Mouse (Mus musculus): ENCODE results near the gene Snhg11. TPM values are rescaled to one million over a fixed set of nuclear protein-coding genes. Genes with fewer than 3 reads are reported as not detected.
A peak's percentile ranks its signal among the peaks of the same experiment; 100 is the strongest.

The Snhg11 gene
- polyA plus RNA-seq (2016; fragmentation: Nextera tagmentation; extraction: Ambion mirVana) = 74.5 and 80.3 TPM in 2 replicates

DNA sequence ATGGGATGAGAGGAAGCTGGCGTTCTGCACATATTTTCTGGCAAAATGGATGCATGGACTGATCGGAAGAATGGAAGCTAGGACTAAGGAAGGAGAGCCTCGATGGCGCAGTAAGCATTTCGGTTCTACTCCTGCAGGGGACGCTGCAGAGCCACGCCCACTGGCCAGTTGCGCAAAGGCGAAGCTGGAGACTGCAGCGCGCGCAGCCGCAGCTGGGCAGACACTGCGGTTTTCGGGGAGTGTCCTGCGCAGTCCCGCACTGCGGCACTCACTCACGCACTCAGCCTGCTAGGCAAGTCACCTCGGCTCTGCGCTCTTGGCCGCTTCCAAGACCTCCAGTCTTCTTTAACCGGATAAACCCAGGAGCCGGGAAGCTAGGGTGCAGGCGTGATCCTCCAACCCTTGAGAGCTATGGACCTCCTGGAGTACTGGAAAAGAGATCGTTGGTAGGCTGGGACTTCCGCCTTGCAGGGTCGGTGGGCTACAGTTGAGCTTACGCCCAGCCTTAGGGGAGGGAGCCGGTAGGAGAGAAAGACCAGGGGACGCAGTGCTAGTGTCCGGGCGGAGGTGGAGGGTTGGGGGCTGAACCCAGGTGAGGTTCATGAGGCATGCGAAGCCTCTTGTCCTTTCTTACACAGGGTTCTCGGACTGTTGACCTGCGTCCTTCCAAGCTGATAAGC lies at the start of gene Snhg11:
Gene Snhg11, plus strand, starts transcription at position 196 of the 680 bp plus-strand sequence.
- peak; percentile 70; the same call in 1 of the 2 replicates for ATAC-seq (ENCODE audit: low FRiP score, low read depth)
- Histone ChIP-seq H3K4me2 (replicated peaks) (peak within 1 kb of the TSS; percentile 56), H3K36me3 (no peaks in the 10 kb centered on the region), H3K9me3 (no peaks in the 10 kb centered on the region), H3K9ac (replicated peaks) (peak within 1 kb of the TSS; percentile 41), H3K27me3 (peaks cover 30% of the 10 kb centered on the region), H3K4me1 (peaks cover 8% of the 10 kb centered on the region; the same call in 1 of the 2 replicates), H3K27ac (replicated peaks) (peak within 1 kb of the TSS; percentile 54; the same call in 1 of the 2 replicates), H3K4me3 (peak within 1 kb of the TSS; percentile 42)
- 2% methylated on average over 36 of the region's 36 CpGs for WGBS

DNA sequence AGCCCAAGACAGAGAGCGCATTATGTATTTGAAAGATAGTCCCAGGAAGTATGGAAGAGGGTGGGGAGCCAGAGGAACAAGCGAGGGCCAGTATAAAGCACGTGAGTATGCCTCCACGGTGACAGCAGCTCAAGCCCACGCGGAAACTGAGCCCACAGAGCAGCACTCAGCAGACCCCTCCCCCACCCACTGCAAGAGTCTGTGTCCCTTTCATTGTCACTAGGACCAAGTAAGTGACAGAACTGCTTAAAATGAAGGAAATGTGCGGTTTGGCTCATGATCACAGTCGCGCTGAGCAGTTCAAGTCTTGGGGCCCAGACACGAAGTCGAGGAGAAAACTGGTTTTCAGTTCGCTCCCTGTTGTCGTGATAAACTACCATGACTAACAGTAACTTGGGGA lies 41.1 kb upstream of the Snhg11 start:
- Histone ChIP-seq H3K9me3 (no peaks in the 10 kb centered on the region), H3K4me3 (no peak overlapping the region), H3K4me1 (no peaks in the 10 kb centered on the region), H3K9ac (replicated peaks) (no peak overlapping the region), H3K27ac (replicated peaks) (no peak overlapping the region), H3K4me2 (replicated peaks) (no peak overlapping the region), H3K27me3 (no peaks in the 10 kb centered on the region), H3K36me3 (no peaks in the 10 kb centered on the region)
- 88% methylated on average over 13 of the region's 13 CpGs for WGBS
- no peak for ATAC-seq (ENCODE audit: low FRiP score, low read depth)

DNA sequence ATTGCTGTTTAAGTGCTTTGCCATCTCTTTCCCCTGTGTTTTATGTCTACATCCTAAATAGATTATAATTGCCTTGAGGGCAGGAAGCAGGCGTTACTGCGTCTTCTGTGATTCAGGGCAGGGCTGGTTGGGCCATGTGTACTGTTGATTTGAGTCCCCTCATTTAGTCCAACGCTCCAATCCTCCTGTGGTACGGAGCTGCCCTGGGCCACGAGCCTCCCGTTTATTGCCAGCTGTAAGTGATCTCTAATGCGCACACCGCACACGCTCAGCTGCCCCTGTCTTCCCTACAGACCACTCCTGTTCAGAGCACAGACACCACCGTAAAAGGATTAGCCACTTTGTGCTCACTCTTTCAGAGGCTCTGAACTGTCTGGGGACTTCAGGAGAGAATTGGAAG lies 37.7 kb upstream of the Snhg11 start:
- H3K9ac ChIP-seq (replicated peaks) = no peak overlapping the region
- H3K27ac ChIP-seq (replicated peaks) = no peak overlapping the region
- no peak overlapping the region for H3K4me3 ChIP-seq
- no peaks in the 10 kb centered on the region for H3K27me3 ChIP-seq
- no peak for ATAC-seq (ENCODE audit: low FRiP score, low read depth)
- 60% methylated on average over 10 of the region's 10 CpGs for WGBS
- H3K4me1 ChIP-seq = no peaks in the 10 kb centered on the region
- no peak overlapping the region for H3K4me2 ChIP-seq (replicated peaks)
- H3K36me3 ChIP-seq = no peaks in the 10 kb centered on the region
- H3K9me3 ChIP-seq = no peaks in the 10 kb centered on the region

DNA sequence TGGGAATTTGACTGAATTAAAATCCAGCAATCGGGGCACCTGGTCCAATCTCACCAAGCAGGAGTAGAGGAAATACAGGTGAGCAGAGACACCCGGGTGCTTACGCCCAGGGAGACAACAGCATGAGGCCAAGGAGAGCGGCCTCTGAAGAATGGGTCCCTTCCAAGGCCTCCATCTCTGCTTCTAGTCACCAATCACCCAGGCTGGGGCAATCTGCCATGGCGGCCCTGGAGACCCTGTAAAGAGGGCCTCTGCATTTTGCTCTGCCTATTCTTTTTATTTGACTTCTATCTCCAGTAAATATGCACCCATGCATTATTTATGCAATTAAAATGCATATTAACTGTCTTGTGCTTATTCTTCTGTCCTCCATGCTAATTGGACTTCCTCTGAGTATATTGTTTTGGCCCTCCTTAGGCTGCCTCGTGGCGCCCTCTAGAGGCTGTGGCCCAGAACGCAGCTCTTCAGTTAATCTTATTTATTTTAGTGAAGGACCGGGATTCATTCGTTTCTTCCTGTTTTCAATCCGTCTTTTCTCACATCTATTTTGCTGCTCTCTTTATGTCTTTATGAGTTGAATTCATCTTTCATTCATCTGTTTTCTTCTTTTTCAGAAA lies 35.4 kb upstream of the Snhg11 start:
- H3K4me2 ChIP-seq (replicated peaks) = no peak overlapping the region
- H3K9ac ChIP-seq (replicated peaks) = no peak overlapping the region
- no peak overlapping the region for H3K4me3 ChIP-seq
- no peaks in the 10 kb centered on the region for H3K9me3 ChIP-seq
- WGBS = 32% methylated on average over 11 of the region's 11 CpGs
- peak; percentile 30; the same call in 1 of the 2 replicates for ATAC-seq (ENCODE audit: low FRiP score, low read depth)
- no peaks in the 10 kb centered on the region for H3K27me3 ChIP-seq
- no peaks in the 10 kb centered on the region for H3K36me3 ChIP-seq
- H3K27ac ChIP-seq (replicated peaks) = peak overlapping the region; percentile 8; the same call in 1 of the 2 replicates
- peaks cover 4% of the 10 kb centered on the region; the same call in 1 of the 2 replicates for H3K4me1 ChIP-seq

DNA sequence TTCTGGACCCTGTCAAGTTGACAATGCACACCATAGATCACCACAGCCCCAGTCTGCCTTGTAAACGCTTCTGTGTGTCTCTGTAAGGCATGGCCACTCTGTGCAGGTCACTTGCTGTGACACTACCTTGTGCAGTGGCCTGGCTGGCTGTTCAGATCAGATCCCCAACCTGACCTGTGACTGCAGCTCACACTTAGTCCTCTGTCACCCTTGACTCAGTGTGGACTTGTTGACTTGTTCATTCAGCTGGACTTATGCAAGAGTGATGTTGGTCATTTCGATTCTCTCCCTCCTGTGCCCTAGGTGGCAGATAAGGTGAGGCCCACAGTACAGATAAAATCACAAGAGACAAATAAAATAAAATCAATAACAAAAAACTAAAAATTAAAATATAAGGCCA lies 34.1 kb upstream of the Snhg11 start:
- no peak overlapping the region for H3K4me3 ChIP-seq
- H3K4me2 ChIP-seq (replicated peaks) = no peak overlapping the region
- no peak for ATAC-seq (ENCODE audit: low FRiP score, low read depth)
- no peaks in the 10 kb centered on the region for H3K9me3 ChIP-seq
- H3K4me1 ChIP-seq = peaks cover 4% of the 10 kb centered on the region; the same call in 1 of the 2 replicates
- 80% methylated on average over 2 of the region's 2 CpGs for WGBS
- H3K9ac ChIP-seq (replicated peaks) = no peak overlapping the region
- H3K27me3 ChIP-seq = no peaks in the 10 kb centered on the region
- H3K27ac ChIP-seq (replicated peaks) = no peak overlapping the region
- no peaks in the 10 kb centered on the region for H3K36me3 ChIP-seq

DNA sequence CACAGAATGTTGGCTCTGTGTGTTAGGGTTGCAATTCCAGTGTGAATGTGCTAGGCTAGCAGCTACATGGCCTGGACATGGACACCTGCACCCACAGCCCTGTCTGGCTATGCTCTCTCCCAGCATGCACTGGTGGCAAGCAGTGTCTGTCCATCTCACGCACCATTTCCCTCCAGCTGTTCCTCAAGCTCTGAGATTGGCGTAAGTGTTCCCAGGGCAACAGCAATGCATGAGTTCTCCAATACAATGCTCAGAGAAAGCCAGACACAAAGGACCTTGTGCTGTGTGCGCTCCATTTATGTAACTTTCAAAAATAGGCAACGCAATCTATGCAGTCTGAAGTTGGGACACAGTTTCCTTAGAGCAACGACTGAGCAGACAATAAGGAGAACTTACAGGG lies 31.9 kb upstream of the Snhg11 start:
- Histone ChIP-seq H3K9me3 (no peaks in the 10 kb centered on the region), H3K4me3 (no peak overlapping the region), H3K27ac (replicated peaks) (peak overlapping the region; percentile 56), H3K9ac (replicated peaks) (no peak overlapping the region), H3K27me3 (no peaks in the 10 kb centered on the region), H3K4me1 (peaks cover 4% of the 10 kb centered on the region; the same call in 1 of the 2 replicates), H3K36me3 (no peaks in the 10 kb centered on the region), H3K4me2 (replicated peaks) (no peak overlapping the region)
- WGBS = 31% methylated on average over 5 of the region's 5 CpGs
- peak; percentile 44; the same call in 1 of the 2 replicates for ATAC-seq (ENCODE audit: low FRiP score, low read depth)

DNA sequence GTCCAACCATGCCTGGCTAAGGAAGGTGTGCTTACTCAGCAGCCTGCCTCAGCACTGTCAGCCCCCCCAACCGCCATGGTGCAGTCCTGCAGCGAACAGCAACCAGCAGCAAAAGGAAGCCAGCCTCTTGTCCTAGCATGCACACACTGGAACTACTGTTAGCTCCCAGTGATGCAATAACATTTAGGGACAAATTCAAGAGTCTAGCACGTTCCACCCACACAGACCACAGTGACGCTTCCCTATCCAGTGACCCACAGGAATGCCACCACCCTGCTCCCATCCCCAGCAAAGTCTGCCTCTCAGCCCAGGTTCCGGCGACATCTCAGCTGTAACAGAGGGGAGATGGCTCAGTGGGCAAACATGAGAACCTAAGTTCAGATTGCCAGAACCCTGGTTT lies 29.0 kb upstream of the Snhg11 start:
- no peaks in the 10 kb centered on the region for H3K36me3 ChIP-seq
- H3K4me2 ChIP-seq (replicated peaks) = no peak overlapping the region
- H3K9me3 ChIP-seq = no peaks in the 10 kb centered on the region
- ATAC-seq (ENCODE audit: low FRiP score, low read depth) = no peak
- peaks cover 4% of the 10 kb centered on the region; the same call in 1 of the 2 replicates for H3K4me1 ChIP-seq
- no peaks in the 10 kb centered on the region for H3K27me3 ChIP-seq
- 77% methylated on average over 6 of the region's 6 CpGs for WGBS
- H3K27ac ChIP-seq (replicated peaks) = no peak overlapping the region
- H3K4me3 ChIP-seq = no peak overlapping the region
- no peak overlapping the region for H3K9ac ChIP-seq (replicated peaks)

DNA sequence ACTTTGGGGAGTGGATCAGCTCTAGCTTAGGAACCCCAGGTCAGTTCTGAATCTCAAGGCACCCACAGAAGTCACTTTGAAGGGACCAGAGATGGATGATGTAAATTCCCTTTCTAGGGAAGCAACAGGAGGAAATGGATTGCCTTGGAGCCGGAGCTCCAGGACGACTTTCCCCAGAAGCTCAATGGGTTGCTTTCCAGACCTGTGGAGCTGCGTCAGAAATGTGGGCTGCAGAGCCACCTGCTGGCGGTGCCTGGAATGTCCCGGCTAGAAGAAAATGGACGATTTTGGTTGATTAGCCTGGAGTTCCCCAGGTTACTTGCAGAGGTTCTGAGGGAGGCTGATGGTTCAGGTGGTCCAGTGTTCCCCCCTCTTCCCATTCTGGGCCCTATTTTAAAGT lies 27.6 kb upstream of the Snhg11 start:
- Histone ChIP-seq H3K4me2 (replicated peaks) (no peak overlapping the region), H3K9ac (replicated peaks) (no peak overlapping the region), H3K27me3 (no peaks in the 10 kb centered on the region), H3K36me3 (peaks cover 13% of the 10 kb centered on the region), H3K4me3 (no peak overlapping the region), H3K27ac (replicated peaks) (no peak overlapping the region), H3K4me1 (peaks cover 4% of the 10 kb centered on the region; the same call in 1 of the 2 replicates), H3K9me3 (no peaks in the 10 kb centered on the region)
- WGBS = 5% methylated on average over 6 of the region's 6 CpGs
- peak; percentile 44; the same call in 1 of the 2 replicates for ATAC-seq (ENCODE audit: low FRiP score, low read depth)

DNA sequence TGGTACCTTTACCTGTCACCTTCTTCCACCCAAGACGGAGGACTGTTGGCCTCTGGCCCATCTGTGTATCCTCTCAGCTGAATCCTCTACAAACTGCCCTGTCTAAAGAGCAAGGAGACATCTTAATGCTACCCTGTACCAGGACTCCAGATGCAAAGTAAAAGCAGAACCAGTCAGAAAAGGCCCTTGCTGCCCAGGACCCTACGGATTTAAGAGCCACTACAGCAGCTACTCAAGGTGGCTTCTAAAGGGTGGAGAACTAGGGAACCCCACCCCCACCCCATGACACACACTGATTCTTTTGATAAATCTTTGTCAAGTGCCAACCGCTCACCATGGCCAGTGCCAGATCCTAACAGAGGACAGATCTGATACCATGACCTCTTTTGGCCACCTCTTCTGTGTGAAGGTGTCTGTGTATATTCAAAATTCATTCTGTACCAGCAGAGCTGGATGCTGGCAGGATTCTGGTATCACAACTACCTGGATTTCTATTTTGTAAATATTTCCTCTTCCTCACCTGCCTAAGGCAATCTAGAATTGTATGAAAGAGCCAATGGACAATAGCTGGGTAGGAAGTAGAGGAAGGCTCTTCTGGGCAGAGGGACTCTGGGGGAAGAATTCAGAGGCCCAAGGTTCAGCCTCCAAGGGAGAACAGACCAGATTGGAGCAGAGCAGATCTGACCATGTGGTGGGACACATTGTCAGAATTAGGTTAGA lies 22.5 kb upstream of the Snhg11 start:
- no peak for ATAC-seq (ENCODE audit: low FRiP score, low read depth)
- H3K27ac ChIP-seq (replicated peaks) = no peak overlapping the region
- no peak overlapping the region for H3K4me2 ChIP-seq (replicated peaks)
- 83% methylated on average over 3 of the region's 3 CpGs for WGBS
- no peak overlapping the region for H3K9ac ChIP-seq (replicated peaks)
- no peak overlapping the region for H3K4me3 ChIP-seq
- H3K9me3 ChIP-seq = no peaks in the 10 kb centered on the region
- H3K27me3 ChIP-seq = no peaks in the 10 kb centered on the region
- no peaks in the 10 kb centered on the region for H3K4me1 ChIP-seq
- peaks cover 63% of the 10 kb centered on the region for H3K36me3 ChIP-seq

DNA sequence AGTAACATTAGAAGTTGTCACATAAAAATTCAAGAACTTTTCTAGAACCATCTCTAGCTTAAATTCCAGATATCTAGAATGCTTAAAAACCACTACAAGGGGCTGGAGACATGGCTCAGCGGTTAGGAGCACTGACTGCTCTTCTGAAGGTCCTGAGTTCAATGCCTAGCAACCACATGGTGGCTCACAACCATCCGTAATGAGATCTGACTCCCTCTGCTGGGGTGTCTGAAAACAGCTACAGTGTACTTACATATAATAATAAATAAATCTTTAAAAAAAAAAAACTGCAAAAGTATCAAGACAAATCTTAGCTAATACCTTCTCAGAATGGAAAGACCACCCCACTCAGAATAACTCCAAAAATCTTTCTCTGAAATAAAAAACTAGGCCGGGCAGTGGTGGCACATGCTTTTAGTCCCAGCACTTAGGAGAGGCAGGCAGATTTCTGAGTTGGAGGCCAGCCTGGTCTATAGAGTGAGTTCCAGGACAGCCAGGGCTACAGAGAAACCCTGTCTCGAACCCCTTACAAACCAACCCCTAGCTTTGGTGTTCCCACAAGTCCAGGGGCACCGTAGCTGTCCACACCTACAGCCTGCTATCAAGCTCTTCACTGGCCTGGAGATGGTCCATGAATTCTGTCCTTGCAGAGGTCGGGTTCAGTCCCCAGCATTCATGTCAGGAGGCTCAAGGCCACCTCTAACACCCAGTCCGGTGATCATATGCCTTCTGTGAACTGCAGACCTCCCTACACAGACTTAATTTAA lies 20.9 kb upstream of the Snhg11 start:
- no peak for ATAC-seq (ENCODE audit: low FRiP score, low read depth)
- no peak overlapping the region for H3K27ac ChIP-seq (replicated peaks)
- H3K9me3 ChIP-seq = no peaks in the 10 kb centered on the region
- H3K4me3 ChIP-seq = no peak overlapping the region
- WGBS = 84% methylated on average over 7 of the region's 7 CpGs
- peaks cover 7% of the 10 kb centered on the region for H3K4me1 ChIP-seq
- H3K4me2 ChIP-seq (replicated peaks) = no peak overlapping the region
- H3K27me3 ChIP-seq = no peaks in the 10 kb centered on the region
- no peak overlapping the region for H3K9ac ChIP-seq (replicated peaks)
- H3K36me3 ChIP-seq = peaks cover 78% of the 10 kb centered on the region

DNA sequence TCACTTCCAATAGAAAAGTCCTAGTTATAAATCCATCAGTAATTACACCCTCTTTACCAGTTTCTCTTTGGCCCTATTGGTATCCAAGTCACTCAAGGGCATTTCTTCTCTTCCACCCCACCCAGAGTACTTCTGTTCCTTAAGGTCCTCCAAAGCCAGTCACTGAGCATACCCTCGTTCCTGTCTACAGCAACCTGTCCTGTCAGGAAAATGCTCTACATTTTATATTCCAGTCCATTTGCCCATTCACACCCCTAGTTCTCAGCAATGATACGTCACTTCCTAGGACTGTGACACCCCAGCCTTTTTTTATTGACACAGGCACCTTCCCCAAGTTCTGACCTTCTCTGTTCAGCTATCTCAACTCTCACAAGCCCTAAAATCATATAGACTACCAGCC lies 20.2 kb upstream of the Snhg11 start:
- H3K9me3 ChIP-seq = no peaks in the 10 kb centered on the region
- H3K4me1 ChIP-seq = peaks cover 14% of the 10 kb centered on the region
- H3K4me3 ChIP-seq = no peak overlapping the region
- H3K27ac ChIP-seq (replicated peaks) = no peak overlapping the region
- H3K27me3 ChIP-seq = no peaks in the 10 kb centered on the region
- ATAC-seq (ENCODE audit: low FRiP score, low read depth) = no peak
- WGBS = 94% methylated on average over 2 of the region's 2 CpGs
- peaks cover 82% of the 10 kb centered on the region for H3K36me3 ChIP-seq
- no peak overlapping the region for H3K9ac ChIP-seq (replicated peaks)
- H3K4me2 ChIP-seq (replicated peaks) = no peak overlapping the region

Measured in midbrain, embryonic 12.5 days (tissue).